Mouse (Mus musculus) adrenal gland, adult 8-10 months (tissue): Measurements from ENCODE around the gene Orc2. TPM values are rescaled to one million over a fixed set of nuclear protein-coding genes. Genes with fewer than 3 reads are reported as not detected.

Source experiments
- DNase-seq: peaks from one replicate; pipeline ENCODE4 v3.0.0; 2022
- total RNA-seq, 4 experiments: library from RNA; stranded (reverse); gene quantifications; 2 replicates each; pipeline ENCODE4 v1.2.4; 2022

Orc2 gene
- total RNA-seq, 4 experiments from 2014 or later: 20.9 to 29.4 (median 24.9) TPM

GRCm38 (mm10) chr1:58423371-58424248, 81.3 kb downstream of the Orc2 start, which contains the start of gene Clk1:
Gene Clk1, minus strand, starts transcription at chr1:58424066.
- DNase-seq: peak; percentile 96

- DNase-seq: no peak
These were observed 82.0 kb downstream of the Orc2 start for GRCm38 (mm10) chr1:58422879-58423278.

- DNase-seq: no peak
These were observed 83.9 kb downstream of the Orc2 start for GRCm38 (mm10) chr1:58420961-58421360.

- no peak for DNase-seq
These were observed 84.9 kb downstream of the Orc2 start for GRCm38 (mm10) chr1:58420032-58420431.

- DNase-seq: no peak
These were observed 88.9 kb downstream of the Orc2 start for GRCm38 (mm10) chr1:58416048-58416447.

GRCm38 (mm10) chr1:58415442-58415841, 89.5 kb downstream of the Orc2 start:
- no peak for DNase-seq

Other genes starting within 250 kb of the Orc2 start
- under 1 TPM in 3 of 4 experiments, not detected in 1; 0.06 to 0.15 (median 0.07) TPM for gene Aox2, start 226.8 kb downstream of the Orc2 start, total RNA-seq
- gene Bzw1, start 112.2 kb downstream of the Orc2 start, total RNA-seq: 100 to 1,000 TPM; 104 to 116 (median 109) TPM
- gene Clk1, start 81.0 kb downstream of the Orc2 start, total RNA-seq: 100 to 1,000 TPM in 3 of 4 experiments, 10 to 100 TPM in 1; 95.7 to 222 (median 184) TPM
- 10 to 100 TPM; 20.9 to 27.8 (median 26.4) TPM for gene Nif3l1, start 60.0 kb downstream of the Orc2 start, total RNA-seq
- 10 to 100 TPM; 37.9 to 44.4 (median 41.1) TPM for gene Ppil3, start 59.6 kb downstream of the Orc2 start, total RNA-seq
- 10 to 100 TPM; 32.3 to 50.3 (median 43.5) TPM for gene Fam126b, start 81.2 kb upstream of the Orc2 start, total RNA-seq
- 100 to 1,000 TPM in 3 of 4 experiments, 10 to 100 TPM in 1; 92.6 to 154 (median 113) TPM for gene Ndufb3, start 81.3 kb upstream of the Orc2 start, total RNA-seq
- gene Als2cr12, start 190.9 kb upstream of the Orc2 start, total RNA-seq: 1 to 10 TPM in 1 of 4 experiments, under 1 TPM in 3; 0.17 to 1.0 (median 0.76) TPM
- gene Cflar, start 206.4 kb upstream of the Orc2 start, total RNA-seq: 100 to 1,000 TPM; 108 to 144 (median 125) TPM